Mouse (Mus musculus) forebrain, embryonic 15.5 days (tissue): ENCODE measurements around the gene Kalrn. TPM values are rescaled to one million over a fixed set of nuclear protein-coding genes. Genes with fewer than 3 reads are reported as not detected.

ENCODE experiments used
- ATAC-seq: fragments of 200-750 bp; cut with Nextera tagmentation; replicated peaks from 2 replicates; pipeline ENCODE4 v1.8.0; 2017; ENCODE audit warnings: mild to moderate bottlenecking, moderate TSS enrichment, moderate library complexity
- H3K27ac ChIP-seq: fragments of 300-500 bp; sonication (generic); replicated peaks from 2 replicates; pipeline ENCODE4 v1.5.1; 2015; ENCODE audit warnings: mild to moderate bottlenecking, inconsistent platforms
- H3K27me3 ChIP-seq: fragments of 300-500 bp; sonication (generic); 2 replicates; pipeline ENCODE4 v1.6.1; 2015; ENCODE audit warnings: inconsistent platforms
- H3K36me3 ChIP-seq: fragments of 300-500 bp; sonication (generic); 2 replicates; pipeline ENCODE4 v1.6.1; 2015; ENCODE audit warnings: mild to moderate bottlenecking, inconsistent platforms
- H3K4me1 ChIP-seq: fragments of 300-500 bp; sonication (generic); 2 replicates; pipeline ENCODE4 v1.6.1; 2015; ENCODE audit warnings: inconsistent platforms
- H3K4me2 ChIP-seq: fragments of 300-500 bp; sonication (generic); replicated peaks from 2 replicates; pipeline ENCODE4 v1.6.1; 2015; ENCODE audit warnings: mild to moderate bottlenecking, inconsistent platforms
- H3K4me3 ChIP-seq: fragments of 300-500 bp; sonication (generic); 2 replicates; pipeline ENCODE4 v1.5.1; 2015; ENCODE audit warnings: mild to moderate bottlenecking, inconsistent platforms
- H3K9ac ChIP-seq: fragments of 300-500 bp; sonication (generic); replicated peaks from 2 replicates; pipeline ENCODE4 v1.6.1; 2015; ENCODE audit warnings: mild to moderate bottlenecking, inconsistent platforms
- H3K9me3 ChIP-seq: fragments of 300-500 bp; sonication (generic); 2 replicates; pipeline ENCODE4 v1.6.1; 2016; ENCODE audit warnings: inconsistent platforms
- WGBS: fragments of 180-500 bp; shearing (Covaris S2); methylation state at CpG from one replicate; pipeline ENCODE4 v1.1.7; 2015; ENCODE audit warnings: mixed read lengths; 5-methylcytosine and 5-hydroxymethylcytosine counted together
- polyA plus RNA-seq: library from polyadenylated mRNA; unstranded; fragments of >200 nt; fragmentation: Nextera tagmentation; extraction: Ambion mirVana; gene quantifications from 2 replicates; pipeline ENCODE4 v1.2.1, GENCODE M21; 2015

The Kalrn gene
- polyA plus RNA-seq, 1 experiment from 2014 or later = 36.4 TPM

DNA sequence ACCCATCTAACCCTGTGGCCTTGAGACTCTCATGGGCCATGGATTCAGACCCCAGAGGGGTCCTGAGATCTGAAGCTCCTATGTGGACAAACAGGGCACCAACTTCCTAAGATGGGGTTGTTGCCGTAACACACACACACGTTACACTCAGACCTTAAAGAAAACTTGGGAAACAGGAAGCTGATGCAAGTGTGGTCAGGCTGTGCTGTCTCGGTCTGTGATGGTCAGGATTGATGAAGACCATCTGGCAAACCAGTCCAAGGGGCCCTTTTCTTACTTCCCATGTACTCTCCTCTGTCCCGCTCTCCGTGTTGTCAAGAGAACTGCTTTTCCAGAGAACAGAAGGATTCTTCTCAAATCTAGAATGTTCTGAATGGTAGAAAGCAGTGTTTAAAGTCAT lies 651.8 kb downstream of the Kalrn start:
- H3K36me3 ChIP-seq = no peaks in the 10 kb centered on the region
- H3K4me1 ChIP-seq = peaks cover 6% of the 10 kb centered on the region
- H3K4me3 ChIP-seq = no peak overlapping the region
- 92% methylated on average over 5 of the region's 5 CpGs for WGBS
- no peak overlapping the region for H3K9ac ChIP-seq
- H3K27ac ChIP-seq = no peak overlapping the region
- no peak overlapping the region for H3K4me2 ChIP-seq
- ATAC-seq = no peak
- no peaks in the 10 kb centered on the region for H3K9me3 ChIP-seq
- no peaks in the 10 kb centered on the region for H3K27me3 ChIP-seq

Other genes starting within 250 kb of the Kalrn start
- gene Ropn1, start 76.4 kb upstream of the Kalrn start, polyA plus RNA-seq = not detected in 2 replicates
- gene Ccdc14, start 117.1 kb upstream of the Kalrn start, polyA plus RNA-seq = 5.2 and 5.4 TPM in 2 replicates
- gene Mylk, start 171.7 kb upstream of the Kalrn start, polyA plus RNA-seq = 4.3 and 4.6 TPM in 2 replicates